Comparison of ENCODE assay signal across 8 mouse cellular contexts in genomic region chr17:64499281-64499997, GRCm38 (mm10).
DNase-seq lines count a peak whose midpoint lies in the region; ATAC-seq lines count a peak whose summit lies in the region.

No protein-coding gene starts in this region.

- H3K9ac ChIP-seq in midbrain, embryonic 13.5 days (replicated peaks), result no peak overlapping the region

- H3K4me3 ChIP-seq in midbrain, embryonic 13.5 days (replicated peaks), result no peak overlapping the region

- no peak overlapping the region for H3K4me2 ChIP-seq in midbrain, embryonic 13.5 days (replicated peaks)

- intact Hi-C loops in heart, postnatal 25 days (cut with DNase I), result loop anchor here (5.0 kb wide), 1 partner anchor 373 kb away; no protein-coding TSS in a partner anchor

- no peaks in the 10 kb centered on the region for H3K9me3 ChIP-seq in midbrain, embryonic 13.5 days

- 0 out of 2 replicates have a peak, but pooled peaks have one; percentile 30 for ATAC-seq in midbrain, embryonic 13.5 days

- no peaks in the 10 kb centered on the region for H3K4me1 ChIP-seq in midbrain, embryonic 13.5 days (replicated peaks)

- WGBS in midbrain, embryonic 13.5 days, result 59% methylated on average over 15 of the region's 15 CpGs

- no peak overlapping the region for H3K27ac ChIP-seq in midbrain, embryonic 13.5 days

- H3K36me3 ChIP-seq in midbrain, embryonic 13.5 days, result no peaks in the 10 kb centered on the region

- peak; percentile 17 for DNase-seq in heart, adult 8-10 months (ENCODE audit: low spot score)
- DNase-seq in heart, postnatal 25 days (ENCODE audit: low spot score), result no peak
- peak; percentile 54 for DNase-seq in A20 (ENCODE audit: low read depth, low spot score)
- peak; percentile 39 to 80 for DNase-seq in adrenal gland, adult (ENCODE audit: inconsistent age in 2 of 2, low spot score in 1 of 2)
- DNase-seq in embryo, embryonic 11.5 days (ENCODE audit: low read depth, low spot score), result peak; percentile 23
- peak; percentile 66 for DNase-seq in kidney, postnatal 10 days
- no peak for DNase-seq in left cerebral cortex, adult 8-10 months (ENCODE audit: low spot score in 2 of 2)

- no peaks in the 10 kb centered on the region for H3K27me3 ChIP-seq in midbrain, embryonic 13.5 days

Comparison
In these comparisons a context has a peak if more than half of its experiments do, and no peak if none do; other contexts are left out.
1. DNase-seq: peak in heart, adult 8-10 months (single experiment), A20 (single experiment), adrenal gland, adult (2 of 2), embryo, embryonic 11.5 days (single experiment) and kidney, postnatal 10 days (single experiment); none in heart, postnatal 25 days (single experiment) and left cerebral cortex, adult 8-10 months (0 of 2).